Mouse (Mus musculus): Measurements from ENCODE around the gene Gm10944. TPM values are rescaled to one million over a fixed set of nuclear protein-coding genes. Genes with fewer than 3 reads are reported as not detected.
A peak's percentile ranks its signal among the peaks of the same experiment; 100 is the strongest.

Gm10944 gene
- not detected in 2 replicates for total RNA-seq (2021)
- long read RNA-seq, experiment 1 = 0 reads
- long read RNA-seq, experiment 2 = 0 reads

DNA sequence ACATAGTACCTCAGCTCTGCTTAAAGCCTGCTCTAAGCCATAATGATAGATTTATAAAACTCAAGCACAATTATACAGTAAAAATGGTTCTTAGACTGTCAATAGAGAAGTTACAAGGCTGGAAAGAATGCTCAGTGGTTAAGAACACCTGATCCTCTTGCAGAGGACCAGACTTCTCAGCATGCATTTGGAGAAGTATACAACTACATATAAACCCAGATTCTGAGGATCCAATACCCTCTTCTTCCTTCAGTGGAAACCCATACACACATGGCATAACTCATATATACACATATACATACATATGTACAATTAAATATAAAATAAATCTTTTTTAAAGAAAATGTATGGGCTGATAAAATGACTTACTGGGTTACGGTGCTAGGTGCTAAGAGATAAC is at the start of gene Gm10944:
TSS of gene Gm10944 (plus strand) at position 301 of the 400 bp plus-strand sequence.
- DNase-seq = no peak

DNA sequence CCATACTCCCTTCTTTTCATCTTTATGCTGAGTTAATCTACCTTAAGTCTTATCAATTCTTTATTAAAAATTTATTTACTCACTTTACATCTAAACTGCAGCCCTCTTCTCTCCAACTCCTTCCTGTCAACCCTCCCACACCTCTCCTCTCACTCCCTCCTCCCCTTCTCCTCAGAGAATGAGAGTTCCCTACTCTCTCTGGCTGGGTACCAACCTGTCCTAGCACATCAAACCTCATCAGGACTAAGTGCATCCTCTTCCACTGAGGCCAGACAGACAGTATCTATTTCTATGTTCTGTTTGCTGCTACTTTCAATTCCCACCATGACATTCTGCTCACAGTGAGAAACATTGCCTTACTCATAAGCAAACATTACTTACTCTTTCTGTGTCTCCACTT is 25.2 kb upstream of the Gm10944 start:
- no peak for DNase-seq

GRCm38 (mm10) chr10:10656621-10657020 is 24.5 kb upstream of the Gm10944 start:
- no peak for DNase-seq

GRCm38 (mm10) chr10:10659161-10659560 is 22.0 kb upstream of the Gm10944 start:
- DNase-seq = no peak

GRCm38 (mm10) chr10:10659976-10660375 is 21.2 kb upstream of the Gm10944 start:
- no peak for DNase-seq

DNA sequence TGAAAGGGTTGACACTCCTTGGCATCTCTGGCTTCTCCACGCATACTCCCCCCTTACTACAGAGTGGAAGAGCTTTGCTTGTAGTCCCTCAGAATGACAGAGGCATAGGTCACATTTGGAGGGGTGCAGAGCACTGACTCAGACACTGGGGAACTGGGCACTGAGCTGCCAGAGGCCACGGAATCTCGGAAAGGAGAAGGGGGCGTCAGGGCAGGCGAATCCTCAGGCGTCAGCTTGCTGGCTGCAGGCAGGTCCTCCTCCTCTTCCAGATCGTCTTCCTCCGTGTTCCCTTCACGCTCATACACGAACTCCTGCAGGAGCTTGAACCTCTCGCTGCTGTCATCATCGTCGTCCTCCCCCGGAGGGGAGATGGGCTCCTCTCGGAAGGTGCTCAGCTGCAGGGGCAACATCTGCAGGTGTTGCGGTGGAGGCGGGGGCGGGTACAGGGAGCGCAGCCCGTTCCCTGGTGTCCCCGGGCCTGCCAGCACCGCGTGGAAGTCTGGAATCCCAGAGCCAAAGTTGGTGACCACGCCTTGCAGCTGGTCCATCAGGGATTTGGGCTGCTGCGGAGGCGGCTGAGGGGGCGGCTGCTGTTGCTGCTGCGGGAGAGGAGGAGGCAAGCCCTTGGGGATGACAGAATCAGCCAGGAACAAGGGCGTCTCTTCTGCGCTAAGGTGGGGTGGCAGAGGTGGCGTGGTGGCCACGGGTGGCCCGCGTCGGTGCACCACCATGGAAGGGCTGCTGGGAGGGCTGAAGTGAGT is 7.9 kb downstream of the Gm10944 start:
- peak; percentile 25 for DNase-seq

DNA sequence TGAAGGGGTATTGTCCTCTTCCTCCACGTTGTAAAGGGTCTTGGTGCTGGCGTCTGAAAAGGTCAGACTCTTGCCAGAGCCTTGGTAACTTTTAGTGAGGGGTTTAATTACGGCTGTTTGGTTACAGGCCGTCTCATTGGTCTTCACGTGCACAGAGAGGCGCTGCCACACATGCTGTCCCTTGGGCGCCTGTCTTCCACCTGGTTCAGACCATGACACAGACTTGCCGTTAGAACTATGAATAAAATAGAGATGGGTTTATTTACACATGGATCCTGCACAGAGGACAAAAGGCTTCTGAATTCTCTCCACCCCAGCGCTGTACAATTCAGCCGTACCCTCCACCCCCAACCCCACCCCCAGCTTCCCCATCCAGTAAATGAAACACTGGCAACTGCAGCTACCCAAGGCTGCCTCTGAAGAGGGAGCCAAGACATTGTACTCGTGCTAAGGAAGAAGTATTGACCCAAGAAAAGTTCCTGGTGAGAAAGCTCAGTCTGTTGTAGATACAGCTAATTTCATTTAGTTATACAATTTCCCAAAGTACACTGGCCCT is 8.6 kb downstream of the Gm10944 start:
- DNase-seq = no peak

DNA sequence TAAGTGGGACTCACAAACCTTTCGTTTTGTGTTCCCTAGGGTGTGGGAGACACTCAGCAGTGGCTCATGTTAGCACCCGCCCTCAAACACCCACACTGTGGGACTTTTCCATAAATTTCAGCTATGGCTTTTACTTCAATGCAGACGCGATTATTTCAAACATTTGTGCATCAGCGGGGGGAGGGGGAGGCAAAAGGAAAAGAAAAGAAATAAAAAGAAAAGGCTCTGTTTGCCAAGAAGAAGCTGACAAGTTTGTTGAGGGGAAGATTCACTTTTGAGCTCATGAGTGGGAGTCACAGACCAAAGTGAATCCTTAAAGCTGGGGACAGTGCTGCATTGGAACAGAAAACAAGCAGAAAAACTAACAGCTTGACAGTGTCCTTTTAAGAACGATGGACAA is 16.3 kb downstream of the Gm10944 start:
- no peak for DNase-seq

DNA sequence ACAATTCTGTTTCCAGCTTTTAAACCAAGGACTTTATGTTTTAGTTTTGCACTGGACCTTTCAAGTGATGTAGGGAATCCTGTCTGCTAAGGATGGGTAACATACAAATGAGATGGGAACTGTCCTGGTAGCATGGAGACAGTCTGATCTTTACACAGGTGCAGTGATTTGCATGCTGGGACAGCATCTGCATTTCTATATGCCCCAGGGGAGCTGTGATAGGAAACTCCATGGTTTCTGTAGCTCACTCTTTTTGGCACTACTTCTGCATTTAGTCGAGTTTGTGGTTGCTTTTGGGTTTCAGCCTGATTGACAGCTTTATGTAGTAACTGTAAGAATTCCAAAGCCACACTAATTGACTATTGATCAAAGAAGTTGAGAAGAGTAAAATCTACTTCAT is 19.8 kb downstream of the Gm10944 start:
- DNase-seq = no peak

DNA sequence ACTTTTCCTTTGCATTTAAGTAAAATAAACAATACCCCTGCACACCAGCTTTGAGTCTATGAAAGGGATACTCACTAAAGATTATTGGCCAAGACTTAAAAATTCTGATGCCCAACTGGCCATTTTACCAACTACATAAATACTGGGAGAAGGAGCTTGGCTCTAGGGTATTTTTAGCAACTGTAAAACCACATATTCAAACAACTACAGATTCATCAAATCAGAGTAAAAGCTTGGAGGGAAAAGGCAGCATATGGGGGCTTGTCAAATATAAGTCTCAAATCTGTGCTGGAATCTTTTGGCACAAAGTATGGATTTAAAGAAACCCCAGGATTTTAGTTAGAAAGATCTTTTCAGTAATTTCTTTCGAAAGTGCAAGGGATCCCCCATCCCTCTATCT is 20.2 kb downstream of the Gm10944 start:
- DNase-seq = no peak

DNA sequence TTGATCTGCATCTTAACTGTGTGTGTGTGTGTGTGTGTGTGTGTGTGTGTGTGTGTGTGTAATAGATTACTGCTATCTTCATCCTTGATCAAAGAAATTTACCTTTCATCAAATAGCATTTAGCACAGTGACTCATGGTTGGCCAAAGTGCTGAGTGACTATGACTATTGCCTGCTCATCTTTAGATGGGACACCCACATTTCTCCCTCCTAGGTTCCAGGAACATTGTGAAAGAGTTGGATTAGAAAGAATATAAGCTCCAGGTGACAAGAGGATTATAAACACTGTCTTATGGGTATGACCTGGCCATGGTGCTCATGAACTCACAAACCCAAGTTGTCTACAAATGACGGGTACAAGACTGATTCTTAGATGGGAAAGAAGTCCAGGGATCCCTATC is 26.9 kb downstream of the Gm10944 start:
- DNase-seq = no peak

GRCm38 (mm10) chr10:10710359-10710758 is 29.2 kb downstream of the Gm10944 start:
- DNase-seq = no peak

DNA sequence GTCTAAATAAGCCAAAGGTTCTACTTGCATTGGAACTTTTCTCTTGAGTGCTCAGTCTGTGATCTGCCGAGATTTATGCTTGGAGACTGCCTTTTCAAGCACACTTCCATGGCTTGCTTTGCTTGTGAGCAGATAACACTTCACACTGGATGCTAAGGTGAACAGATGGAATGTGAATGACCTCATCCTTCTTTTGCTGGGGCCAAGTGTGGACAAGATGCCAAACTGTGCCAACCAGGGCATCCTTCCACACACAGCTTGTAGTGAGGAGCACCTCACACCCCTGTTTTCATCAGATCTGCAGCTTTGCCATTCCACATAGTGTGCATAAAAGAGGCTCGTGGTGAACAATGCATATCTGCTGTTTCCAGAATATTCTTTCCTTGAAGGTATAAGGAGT is 29.7 kb downstream of the Gm10944 start:
- DNase-seq = no peak

DNA sequence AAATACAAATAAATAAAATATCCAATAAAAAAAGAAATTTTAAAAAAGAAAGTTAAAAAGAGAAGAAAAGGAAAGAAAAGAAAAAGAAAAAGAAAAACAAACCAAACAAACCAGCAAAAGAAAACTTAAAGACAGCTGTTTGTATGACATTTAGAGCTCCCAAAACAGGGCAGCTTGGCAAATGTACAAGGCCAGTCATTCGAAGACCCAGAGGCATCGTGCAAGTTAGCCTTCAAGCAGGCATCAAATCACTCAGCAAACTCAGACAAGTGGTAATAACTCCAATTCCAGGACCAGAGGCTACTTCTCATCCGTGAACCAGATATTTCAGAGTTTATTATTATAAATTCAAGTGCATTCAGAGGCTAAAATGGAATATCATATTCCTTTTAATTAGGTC is 45.4 kb downstream of the Gm10944 start:
- peak; percentile 45 for DNase-seq

Other genes with a start within 250 kb of the Gm10944 start
- 0.45 and 0.48 TPM in 2 replicates for gene Adgb, start 209.0 kb upstream of the Gm10944 start, total RNA-seq (2021)
- gene Rab32, start 123.1 kb upstream of the Gm10944 start, total RNA-seq (2021) = 5.0 and 7.1 TPM in 2 replicates

Data from adrenal gland, postnatal 14 days (tissue).